Mouse (Mus musculus): ENCODE data around the gene Stn1.
A peak's percentile ranks its signal among the peaks of the same experiment; 100 is the strongest.

DNA sequence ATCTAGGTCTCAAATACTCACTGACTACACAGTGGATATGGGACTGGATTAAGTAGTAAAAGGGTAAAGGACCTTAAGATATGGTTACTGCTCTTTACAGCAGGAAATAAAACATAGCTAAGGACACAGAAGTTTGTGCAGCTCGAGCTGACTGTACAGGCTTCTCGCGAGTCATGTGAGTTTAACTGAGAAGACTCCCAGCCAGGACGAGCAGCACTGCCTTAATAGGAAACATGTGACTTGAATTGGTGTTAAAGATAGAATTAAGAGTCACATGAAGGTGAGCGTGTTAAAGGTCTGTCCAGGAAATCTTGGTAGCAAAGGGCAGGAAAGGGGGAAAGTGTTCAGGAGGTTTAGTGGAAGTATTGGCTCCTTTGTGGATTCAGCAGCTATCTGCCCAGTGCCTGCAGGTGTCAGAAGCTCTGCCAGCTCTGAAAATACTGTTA lies 24.7 kb upstream of the Stn1 start:
- 0 out of 2 replicates have a peak, but pooled peaks have one; percentile 61 for TF ChIP-seq EP300 (IDR thresholded peaks at IDR 0.05; ENCODE audit: insufficient read depth, low read depth, low read length)
- TF ChIP-seq POLR2A (IDR thresholded peaks at IDR 0.05; ENCODE audit: insufficient read depth, low read depth, low read length) = peak; percentile 43; the same call in 1 of the 2 replicates
- TF ChIP-seq CTCF (IDR thresholded peaks at IDR 0.05) = no peak

All from heart, adult 2 months (tissue).